Mouse (Mus musculus) lung, adult 18-20 months (tissue): ENCODE measurements around the gene Pheta2.
A peak's percentile ranks its signal among the peaks of the same experiment; 100 is the strongest.
"Not testable (repeated sequence)": the region's sequence is repeated elsewhere in the genome, so short reads cannot be mapped to it uniquely, and the experiment has no call there.

Experiments
- DNase-seq, 2 experiments: peaks; one replicate each; pipeline ENCODE4 v3.0.0; 2022; ENCODE audit warnings: mixed read lengths in 2 of 2

The Pheta2 gene

DNA sequence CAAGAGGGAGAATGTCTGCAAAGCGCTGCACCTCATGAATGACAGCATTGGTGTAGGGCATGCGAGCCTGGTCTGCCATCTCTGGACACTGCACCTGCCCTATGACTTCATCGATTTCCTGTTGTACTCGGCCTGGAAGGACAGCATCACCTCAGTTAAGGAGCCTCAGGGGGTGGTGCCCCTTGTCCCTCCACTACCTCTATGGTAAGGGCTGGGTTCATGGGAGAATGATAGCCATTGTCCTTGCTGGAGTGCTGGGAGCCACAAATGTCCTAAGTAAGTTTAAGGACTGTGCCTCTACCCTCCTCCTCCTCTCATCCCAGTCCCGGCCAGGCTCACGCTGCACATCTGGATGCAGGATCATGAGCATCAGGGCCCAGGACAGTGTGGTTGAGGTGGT is 33.7 kb downstream of the Pheta2 start:
- DNase-seq = no peak

- no peak for DNase-seq
Measured at GRCm38 (mm10) chr15:82372991-82373390, 34.2 kb downstream of the Pheta2 start.

- DNase-seq = no peak
Measured at GRCm38 (mm10) chr15:82374437-82374836, 35.7 kb downstream of the Pheta2 start.

- DNase-seq = no peak
Measured at GRCm38 (mm10) chr15:82375855-82376254, 37.1 kb downstream of the Pheta2 start.

DNA sequence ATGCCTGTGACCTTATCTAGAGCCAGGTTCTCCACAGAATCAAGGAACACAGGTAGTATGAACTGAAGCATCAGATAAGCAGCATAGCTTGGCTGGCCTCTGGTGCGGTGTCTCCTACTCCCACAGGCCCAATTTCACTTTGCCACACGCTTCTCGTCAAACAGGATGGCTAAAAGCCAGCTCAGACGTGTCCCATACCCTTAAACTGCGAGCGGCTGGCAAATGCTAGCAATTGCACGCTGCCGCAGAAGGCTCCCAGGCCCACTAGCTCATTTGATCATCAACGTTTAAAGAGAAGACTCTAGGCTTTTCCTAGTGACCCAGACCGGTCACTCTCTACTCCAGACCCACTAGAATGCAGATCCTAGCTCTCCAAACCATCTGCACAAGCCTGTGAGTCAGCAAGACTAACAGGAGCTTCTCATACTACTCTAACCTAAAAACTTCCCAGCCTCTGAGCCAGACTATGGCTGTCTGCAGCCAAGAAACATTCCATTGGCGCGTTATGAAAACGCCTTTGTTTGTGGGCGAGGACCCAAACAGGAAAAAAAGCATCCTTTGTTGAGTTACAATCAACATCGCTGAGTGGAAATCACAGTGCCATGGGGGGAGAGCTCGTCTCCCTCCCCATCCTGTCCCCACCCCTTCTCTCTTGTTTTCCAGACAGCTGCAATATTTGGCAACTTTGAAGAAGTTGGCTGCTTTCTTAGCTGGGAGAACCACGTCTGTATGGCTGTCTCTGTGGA is 37.8 kb downstream of the Pheta2 start:
- peak; percentile 71 to 83 for DNase-seq

GRCm38 (mm10) chr15:82377701-82378100 is 39.0 kb downstream of the Pheta2 start:
- DNase-seq = no peak

DNA sequence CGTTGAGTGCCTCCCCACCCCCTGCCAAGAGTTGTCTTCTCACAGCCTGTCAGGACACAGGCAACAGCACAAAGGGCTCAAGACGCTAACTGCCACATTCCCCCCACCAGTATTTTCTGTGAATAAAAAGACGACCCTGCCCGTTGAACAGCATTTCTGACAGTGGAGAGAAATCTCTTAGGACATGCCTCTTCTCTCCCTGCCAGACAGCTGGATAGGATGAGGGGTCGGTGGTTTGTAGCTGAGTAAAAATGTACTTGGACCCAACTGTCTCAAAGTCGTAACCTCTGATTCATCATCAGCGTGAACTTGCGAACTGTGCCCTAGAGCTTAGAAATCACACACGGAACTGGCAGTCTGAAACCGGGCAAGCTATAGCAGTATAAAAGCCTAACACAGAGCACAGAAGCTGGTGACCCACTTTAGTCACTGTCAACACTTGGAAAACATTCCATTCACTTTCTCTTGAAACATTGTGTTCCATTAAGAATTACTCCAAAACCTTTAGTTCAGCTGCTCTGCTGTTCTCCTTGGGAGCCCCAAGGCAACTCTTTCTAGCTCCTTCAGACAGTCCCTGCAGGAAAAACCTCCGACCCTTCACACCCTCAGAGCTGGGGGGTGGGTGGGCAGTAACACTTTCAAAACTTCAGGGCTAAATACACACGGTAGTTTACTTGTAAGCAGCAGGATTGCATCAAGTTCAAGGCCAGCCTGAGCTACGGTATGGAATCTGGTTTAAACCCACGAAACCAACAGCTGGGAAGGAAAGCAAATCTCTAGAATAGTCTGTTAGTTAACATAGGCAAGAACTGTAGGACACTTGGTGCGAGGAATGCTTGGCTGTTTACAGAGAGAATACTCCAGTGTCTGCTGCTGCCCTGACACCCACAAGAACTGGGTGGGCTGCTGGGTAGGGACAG is 39.8 kb downstream of the Pheta2 start:
- DNase-seq = peak; percentile 23 to 48

DNA sequence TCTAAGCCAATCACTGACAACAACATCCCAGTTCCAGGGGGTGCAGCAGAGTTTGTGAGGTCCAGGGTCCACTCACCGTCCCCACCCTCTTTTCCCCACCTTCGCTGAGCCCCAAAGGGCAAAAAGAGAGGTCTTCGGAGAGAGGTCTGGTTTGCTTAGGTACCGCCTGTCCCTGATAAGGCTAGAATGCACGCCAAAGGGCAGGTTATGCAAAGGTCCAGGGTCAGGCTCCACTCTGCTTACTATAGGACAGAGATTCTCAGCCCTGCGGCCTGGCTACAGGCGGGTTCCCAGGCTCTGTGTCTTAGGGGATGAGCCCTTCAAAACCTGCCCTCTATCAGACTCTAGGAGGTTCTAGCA is 40.7 kb downstream of the Pheta2 start:
- DNase-seq = peak in 1 of 2 experiments; percentile 28

DNA sequence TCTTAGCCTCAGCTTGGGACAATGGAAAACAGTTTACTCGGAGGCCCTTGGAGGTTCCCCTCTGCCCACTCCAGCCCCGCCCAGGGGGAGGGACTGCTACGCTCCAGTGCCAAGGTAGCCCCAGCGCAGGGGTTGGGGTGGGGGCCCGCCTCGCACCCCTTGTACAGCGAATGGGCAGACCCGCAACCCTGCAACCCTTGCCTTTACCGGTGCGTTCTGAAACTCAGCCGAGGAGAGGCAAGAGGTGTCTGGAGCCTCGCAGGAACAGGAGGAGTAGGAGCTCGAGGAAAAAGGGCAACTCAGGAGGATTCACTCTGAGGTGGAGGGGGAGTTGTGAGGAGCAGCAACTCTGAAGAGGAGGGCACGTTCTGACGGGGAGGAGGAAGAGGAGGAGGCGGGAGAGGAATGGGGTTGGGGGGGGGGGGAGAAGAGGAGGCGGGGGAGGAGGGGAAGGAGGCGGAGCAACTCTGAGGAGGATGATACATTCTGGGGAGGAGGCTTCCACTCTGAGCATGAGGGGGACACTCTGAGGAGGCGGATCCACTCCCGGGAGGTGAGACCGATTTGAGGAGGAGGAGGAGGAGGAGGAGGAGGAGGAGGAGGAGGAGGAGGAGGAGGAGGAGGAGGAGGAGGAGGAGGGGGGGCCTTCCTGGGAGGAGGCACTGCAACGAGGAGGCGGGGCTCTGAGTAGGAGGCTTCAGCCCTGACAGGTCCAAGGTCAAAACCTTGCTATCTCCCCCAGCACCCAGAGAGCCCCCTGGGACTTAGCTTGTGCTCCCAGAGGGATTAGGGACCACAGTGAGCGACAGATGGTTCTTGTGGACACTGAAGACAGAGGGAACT is 41.4 kb downstream of the Pheta2 start, which contains the start of gene Cyp2d22:
Gene Cyp2d22, minus strand, starts transcription at position 390 of the 843 bp plus-strand sequence.
- peak; percentile 66 to 75 for DNase-seq

DNA sequence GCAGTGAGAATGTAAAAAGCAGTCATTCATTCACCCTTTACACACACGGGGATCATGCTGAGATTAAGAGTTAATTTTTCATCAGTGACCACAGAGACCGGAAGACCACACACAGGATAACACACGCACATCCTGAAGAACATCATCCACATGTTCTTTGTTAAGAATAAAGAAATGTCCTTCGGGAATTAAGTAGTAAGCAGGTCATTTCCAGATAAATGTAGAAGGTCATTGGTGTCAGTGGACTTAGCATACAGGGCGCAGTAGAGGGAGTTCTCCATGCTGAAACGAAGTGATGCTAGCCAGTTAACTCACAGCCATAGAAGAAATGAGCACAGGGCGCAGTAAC is 41.9 kb downstream of the Pheta2 start:
- DNase-seq = no peak

- no peak for DNase-seq
Measured at GRCm38 (mm10) chr15:82382441-82382840, 43.7 kb downstream of the Pheta2 start.

GRCm38 (mm10) chr15:82385729-82386128 is 47.0 kb downstream of the Pheta2 start:
- DNase-seq = no peak

GRCm38 (mm10) chr15:82389916-82390315 is 51.2 kb downstream of the Pheta2 start:
- not testable (repeated sequence) for DNase-seq

DNA sequence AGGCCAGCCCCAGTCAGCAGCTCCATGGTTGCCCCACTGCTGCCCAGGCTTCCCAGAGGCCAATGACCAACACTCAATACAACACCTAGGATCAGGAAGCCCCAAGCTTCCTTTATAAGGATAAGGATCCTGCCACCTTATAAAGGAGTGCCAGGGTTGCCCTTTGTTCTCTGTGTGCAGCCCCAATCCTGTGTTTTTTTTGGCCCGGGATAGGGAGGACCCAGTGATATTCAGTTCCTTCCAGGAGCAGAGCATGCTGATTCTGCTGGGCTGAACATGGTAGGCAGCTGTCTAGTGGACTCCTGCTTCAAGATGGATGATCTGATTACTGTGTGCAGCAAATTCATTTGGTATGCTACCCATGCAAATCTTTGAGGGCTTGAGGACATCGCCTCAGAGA is 55.2 kb downstream of the Pheta2 start, which contains the start of gene Cyp2d11:
Gene Cyp2d11, minus strand, starts transcription at position 101 of the 400 bp plus-strand sequence.
- DNase-seq = not testable (repeated sequence)
